Mouse (Mus musculus) C2C12 (cell line): ENCODE measurements around the gene Inpp5e. TPM values are rescaled to one million over a fixed set of nuclear protein-coding genes. Genes with fewer than 3 reads are reported as not detected.

Experiments
- H3K27me3 ChIP-seq: one replicate; pipeline ENCODE4 v1.6.1; 2011; ENCODE audit not compliant: control insufficient read depth, insufficient read depth, insufficient read length
- H3K36me3 ChIP-seq: one replicate; pipeline ENCODE4 v1.6.1; 2011; ENCODE audit not compliant: control insufficient read depth, insufficient read depth
- H3K4me3 ChIP-seq: one replicate; pipeline ENCODE4 v1.5.1; 2011; ENCODE audit warnings: mild to moderate bottlenecking, control low read depth; ENCODE audit not compliant: poor library complexity, insufficient read depth, severe bottlenecking
- H3K79me2 ChIP-seq: one replicate; pipeline ENCODE4 v1.6.1; 2011; ENCODE audit not compliant: control insufficient read depth, insufficient read depth
- H3K79me3 ChIP-seq: one replicate; pipeline ENCODE4 v1.6.1; 2011; ENCODE audit warnings: low read depth, control low read depth
- H3ac ChIP-seq: one replicate; pipeline ENCODE3; 2011; ENCODE audit warnings: low read depth; ENCODE audit not compliant: control insufficient read depth, insufficient read length
- CEBPB ChIP-seq: IDR thresholded peaks from one replicate; pipeline ENCODE4 v1.6.1; 2011; ENCODE audit warnings: low read depth, mild to moderate bottlenecking, control low read depth, moderate library complexity
- CTCF ChIP-seq: IDR thresholded peaks from one replicate; pipeline ENCODE4 v1.5.1; 2011; ENCODE audit not compliant: control insufficient read depth, insufficient read depth, insufficient read length
- FOSL1 ChIP-seq: IDR thresholded peaks from one replicate; pipeline ENCODE4 v1.8.0; 2011; ENCODE audit warnings: mild to moderate bottlenecking, low read length; ENCODE audit not compliant: poor library complexity, insufficient read depth, severe bottlenecking
- MAX ChIP-seq: IDR thresholded peaks from one replicate; pipeline ENCODE4 v1.6.1; 2011; ENCODE audit warnings: mild to moderate bottlenecking, control low read depth
- MYOD1 ChIP-seq: IDR thresholded peaks from one replicate; pipeline ENCODE4 v1.6.1; 2011; ENCODE audit warnings: low read depth; ENCODE audit not compliant: control insufficient read depth, insufficient read length
- MYOG ChIP-seq: IDR thresholded peaks from one replicate; pipeline ENCODE4 v1.6.1; 2011; ENCODE audit not compliant: control insufficient read depth, insufficient read length; ENCODE audit errors: extremely low read depth
- USF1 ChIP-seq: IDR thresholded peaks from one replicate; pipeline ENCODE4 v1.6.1; 2011; ENCODE audit warnings: low read depth, mild to moderate bottlenecking, control low read depth, moderate library complexity
- polyA plus RNA-seq: library from polyadenylated mRNA; unstranded; fragments of >200 nt; fragmentation: generic; extraction: Trizol; gene quantifications from one replicate; pipeline ENCODE4 v1.2.1, GENCODE M21; 2012; ENCODE audit warnings: missing spikeins

Inpp5e gene
- polyA plus RNA-seq, 1 experiment: 8.3 TPM

GRCm38 (mm10) chr2:26410091-26410490 lies 1.1 kb upstream of the Inpp5e start:
- Histone ChIP-seq H3K36me3 (peaks cover 33% of the 10 kb centered on the region), H3K79me3 (peaks cover 11% of the 10 kb centered on the region)
- TF ChIP-seq FOSL1 (no peak), CTCF (peak; percentile 16), MYOD1 (no peak)

DNA sequence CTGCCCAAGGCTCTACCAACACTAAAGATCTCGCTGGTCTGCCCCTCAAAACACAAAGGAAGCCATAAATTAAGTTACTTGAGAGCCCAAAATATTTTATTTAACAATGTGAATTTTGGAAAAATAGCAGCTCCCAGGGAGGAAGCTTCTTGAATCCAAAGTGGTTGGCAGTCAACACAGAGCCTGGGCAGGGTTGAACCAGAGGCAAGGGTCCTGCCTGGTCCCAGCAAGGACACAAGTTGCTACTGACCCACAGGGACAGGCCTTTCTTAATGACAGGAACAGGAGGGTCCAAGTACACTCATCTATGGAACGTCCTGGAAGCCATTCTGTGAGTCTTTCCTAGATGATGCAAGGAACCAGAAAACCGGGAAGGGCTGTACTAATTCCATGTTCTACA lies 359 bp upstream of the Inpp5e start:
- TF ChIP-seq MYOG (no peak), FOSL1 (no peak), CTCF (no peak), MYOD1 (no peak)
- H3ac ChIP-seq: no peak overlapping the region
- H3K79me3 ChIP-seq: peaks cover 11% of the 10 kb centered on the region
- peaks cover 28% of the 10 kb centered on the region for H3K36me3 ChIP-seq
- H3K4me3 ChIP-seq: no peak overlapping the region
- no peaks in the 10 kb centered on the region for H3K27me3 ChIP-seq
- peaks cover 42% of the 10 kb centered on the region for H3K79me2 ChIP-seq

More at GRCm38 (mm10) chr2:26410091-26410490, 1.1 kb upstream of the Inpp5e start:
- Histone ChIP-seq H3K79me2 (peaks cover 36% of the 10 kb centered on the region), H3K27me3 (no peaks in the 10 kb centered on the region), H3ac (no peak overlapping the region), H3K4me3 (no peak overlapping the region)

DNA sequence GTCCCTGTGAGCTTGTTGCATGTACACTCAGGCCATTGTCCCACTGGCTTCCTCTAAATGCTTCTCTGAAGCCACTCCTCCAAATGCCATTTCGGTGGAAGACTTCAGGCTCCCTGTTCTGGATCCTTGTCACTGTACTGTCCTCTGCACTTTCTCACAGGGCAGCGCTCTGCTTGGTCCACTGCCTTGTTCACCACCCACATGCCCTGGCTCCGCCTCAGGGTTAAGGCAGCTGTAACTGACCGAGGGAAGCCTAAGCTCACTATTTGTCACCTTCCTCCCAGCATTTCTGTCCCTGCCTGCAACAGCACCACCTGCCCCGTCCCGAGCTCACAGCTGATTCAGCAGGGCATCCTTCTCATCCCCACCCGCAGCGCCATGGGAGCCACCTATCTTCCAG lies 5.7 kb downstream of the Inpp5e start:
- peaks cover 21% of the 10 kb centered on the region for H3K36me3 ChIP-seq
- peaks cover 11% of the 10 kb centered on the region for H3K79me3 ChIP-seq
- TF ChIP-seq USF1: no peak
- TF ChIP-seq MAX: no peak
- no peak for TF ChIP-seq MYOD1
- TF ChIP-seq CTCF: no peak
- TF ChIP-seq MYOG: no peak
- TF ChIP-seq FOSL1: no peak
- TF ChIP-seq CEBPB: no peak
- H3K27me3 ChIP-seq: no peaks in the 10 kb centered on the region
- peaks cover 38% of the 10 kb centered on the region for H3K79me2 ChIP-seq
- no peak overlapping the region for H3K4me3 ChIP-seq
- H3ac ChIP-seq: no peak overlapping the region

DNA sequence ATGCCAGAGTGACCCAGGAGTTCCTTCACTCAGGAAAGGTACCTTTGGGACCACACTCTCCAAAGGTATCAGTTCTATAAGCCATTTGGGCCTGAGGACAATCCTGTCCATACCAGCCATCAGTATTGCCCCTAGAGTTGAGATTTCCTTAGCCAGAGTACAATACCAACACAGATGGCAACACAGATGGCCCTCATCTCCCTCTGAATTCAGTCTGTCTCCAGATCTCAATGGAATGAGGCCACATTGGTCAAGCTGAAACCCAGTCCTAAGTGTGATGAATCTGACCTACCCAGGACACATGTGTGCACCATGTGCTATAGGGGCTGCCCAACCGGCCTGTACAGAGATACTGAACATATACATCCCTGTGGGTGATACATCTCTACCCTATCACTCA lies 6.7 kb downstream of the Inpp5e start:
- Histone ChIP-seq H3K4me3 (no peak overlapping the region), H3K79me2 (peaks cover 28% of the 10 kb centered on the region), H3K27me3 (no peaks in the 10 kb centered on the region), H3K36me3 (peaks cover 32% of the 10 kb centered on the region), H3K79me3 (peaks cover 10% of the 10 kb centered on the region), H3ac (no peak overlapping the region)
- TF ChIP-seq CEBPB: no peak
- no peak for TF ChIP-seq MYOG
- TF ChIP-seq FOSL1: no peak
- TF ChIP-seq MAX: no peak
- no peak for TF ChIP-seq MYOD1
- no peak for TF ChIP-seq CTCF
- no peak for TF ChIP-seq USF1

GRCm38 (mm10) chr2:26401023-26401422 lies 8.0 kb downstream of the Inpp5e start:
- H3K79me3 ChIP-seq: peaks cover 6% of the 10 kb centered on the region
- H3K36me3 ChIP-seq: peaks cover 44% of the 10 kb centered on the region
- H3K27me3 ChIP-seq: no peaks in the 10 kb centered on the region
- peaks cover 15% of the 10 kb centered on the region for H3K79me2 ChIP-seq
- no peak for TF ChIP-seq USF1
- no peak for TF ChIP-seq CTCF
- no peak for TF ChIP-seq MYOD1
- TF ChIP-seq MYOG: no peak
- no peak for TF ChIP-seq CEBPB
- no peak for TF ChIP-seq FOSL1
- TF ChIP-seq MAX: no peak
- H3K4me3 ChIP-seq: no peak overlapping the region
- no peak overlapping the region for H3ac ChIP-seq

DNA sequence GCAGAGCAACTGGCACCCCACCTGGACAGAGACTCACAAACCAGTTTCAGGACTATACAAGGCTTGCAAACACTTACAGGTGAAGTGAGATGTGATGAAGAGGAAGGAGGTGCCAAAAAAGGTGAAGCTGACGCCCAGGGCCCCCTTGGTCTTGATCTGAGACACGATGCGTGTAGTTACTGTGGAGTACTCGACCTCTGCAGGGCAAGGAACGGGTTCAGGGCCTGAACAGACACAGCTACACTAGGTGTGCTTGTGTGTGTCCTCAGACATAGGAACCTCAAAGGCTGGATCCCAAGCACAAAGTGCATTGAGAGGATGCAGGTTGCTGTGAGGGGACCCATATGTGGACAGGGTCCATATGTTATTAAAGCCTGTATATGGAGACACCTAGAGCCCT lies 8.7 kb downstream of the Inpp5e start:
- Histone ChIP-seq H3K79me3 (peaks cover under 1% of the 10 kb centered on the region), H3K27me3 (no peaks in the 10 kb centered on the region), H3ac (no peak overlapping the region), H3K4me3 (no peak overlapping the region), H3K36me3 (peaks cover 51% of the 10 kb centered on the region), H3K79me2 (peaks cover 8% of the 10 kb centered on the region)
- TF ChIP-seq FOSL1 (no peak), CTCF (no peak), USF1 (no peak), MYOG (no peak), MYOD1 (no peak), CEBPB (no peak), MAX (no peak)
